Mouse (Mus musculus) kidney, postnatal 0 days (tissue): ENCODE data around the gene Nudcd3. TPM values are rescaled to one million over a fixed set of nuclear protein-coding genes. Genes with fewer than 3 reads are reported as not detected.
A peak's percentile ranks its signal among the peaks of the same experiment; 100 is the strongest.

ENCODE experiments used
- ATAC-seq: fragments of 200-750 bp; cut with Nextera tagmentation; replicated peaks from 2 replicates; pipeline ENCODE4 v1.8.0; 2017; ENCODE audit warnings: low read depth, moderate number of reproducible peaks, moderate TSS enrichment, moderate library complexity; ENCODE audit not compliant: low FRiP score
- DNase-seq: peaks from one replicate; pipeline ENCODE4 v3.0.0-alpha.2; 2016; ENCODE audit warnings: low spot score
- H3K27ac ChIP-seq: fragments of 300-500 bp; sonication (generic); 2 replicates; pipeline ENCODE4 v1.5.1; 2014; ENCODE audit warnings: mild to moderate bottlenecking
- H3K27me3 ChIP-seq: fragments of 300-500 bp; sonication (generic); 2 replicates; pipeline ENCODE4 v1.6.1; 2014; ENCODE audit warnings: low read length, mixed read lengths; ENCODE audit not compliant: insufficient read depth
- H3K36me3 ChIP-seq: fragments of 300-500 bp; sonication (generic); 2 replicates; pipeline ENCODE4 v1.6.1; 2014; ENCODE audit warnings: low read length, mixed read lengths; ENCODE audit not compliant: insufficient read depth
- H3K4me1 ChIP-seq: fragments of 300-500 bp; sonication (generic); replicated peaks from 2 replicates; pipeline ENCODE4 v1.6.1; 2014; ENCODE audit warnings: antibody characterized with exemption, low read length, mixed read lengths; ENCODE audit not compliant: insufficient read depth
- H3K4me2 ChIP-seq: fragments of 300-500 bp; sonication (generic); 2 replicates; pipeline ENCODE4 v1.6.1; 2014; ENCODE audit warnings: mild to moderate bottlenecking, low read length, moderate library complexity, mixed read lengths
- H3K4me3 ChIP-seq: fragments of 300-500 bp; sonication (generic); replicated peaks from 2 replicates; pipeline ENCODE4 v1.5.1; 2014; ENCODE audit warnings: low read depth, low read length
- H3K9ac ChIP-seq: fragments of 300-500 bp; sonication (generic); 2 replicates; pipeline ENCODE4 v1.6.1; 2014; ENCODE audit warnings: low read depth, low read length
- H3K9me3 ChIP-seq: fragments of 300-500 bp; sonication (generic); replicated peaks from 2 replicates; pipeline ENCODE4 v1.6.1; 2016; ENCODE audit warnings: low read length, inconsistent platforms, mixed read lengths
- CTCF ChIP-seq: IDR thresholded peaks from 2 replicates; pipeline ENCODE4 v1.5.1; 2016; ENCODE audit warnings: antibody characterized with exemption, low read depth, mild to moderate bottlenecking, moderate library complexity
- WGBS: fragments of 180-500 bp; shearing (Covaris S2); extraction: QIAGEN DNeasy Blood & Tissue Kit; methylation state at CpG from one replicate; pipeline ENCODE4 v1.1.7; 2014; 5-methylcytosine and 5-hydroxymethylcytosine counted together
- polyA plus RNA-seq: library from polyadenylated mRNA; unstranded; fragments of >200 nt; fragmentation: Nextera tagmentation; extraction: Ambion mirVana; gene quantifications from 2 replicates; pipeline ENCODE4 v1.2.1, GENCODE M21; 2015

Nudcd3 gene
- polyA plus RNA-seq, 1 experiment from 2014 or later, result 28.1 TPM

GRCm38 (mm10) chr11:6180811-6181399 is 19.3 kb downstream of the Nudcd3 start:
- Histone ChIP-seq H3K4me3 (no peak overlapping the region), H3K27me3 (no peaks in the 10 kb centered on the region), H3K27ac (no peak overlapping the region), H3K9me3 (no peaks in the 10 kb centered on the region), H3K4me1 (peaks cover 15% of the 10 kb centered on the region; the same call in 1 of the 2 replicates), H3K36me3 (no peaks in the 10 kb centered on the region), H3K4me2 (no peak overlapping the region), H3K9ac (no peak overlapping the region)
- DNase-seq (no peak), ATAC-seq (no peak)
- TF ChIP-seq CTCF, result peak; percentile 27; the same call in 1 of the 2 replicates
- 52% methylated on average over 6 of the region's 6 CpGs for WGBS

DNA sequence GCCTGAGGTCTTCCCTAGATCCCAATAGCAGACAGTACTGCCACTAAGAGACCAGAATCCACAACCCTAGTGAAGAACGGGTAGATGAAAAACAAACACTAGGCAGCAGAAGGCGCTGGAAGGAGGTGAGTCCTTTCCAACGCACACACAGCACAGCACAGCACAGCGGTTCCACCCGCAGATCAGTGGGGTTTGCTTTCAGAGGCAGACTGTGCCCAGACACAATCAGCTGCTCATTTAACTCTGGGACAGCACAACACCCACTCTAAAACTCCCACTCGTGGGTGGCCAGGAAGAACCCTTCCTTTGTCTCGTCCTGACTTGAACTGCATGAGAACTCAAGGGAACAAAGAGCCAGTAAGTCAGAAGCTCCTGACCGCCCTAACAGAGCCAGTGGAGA is 21.0 kb downstream of the Nudcd3 start:
- Histone ChIP-seq H3K27me3 (no peaks in the 10 kb centered on the region), H3K27ac (peak overlapping the region; percentile 44; the same call in 1 of the 2 replicates), H3K36me3 (no peaks in the 10 kb centered on the region), H3K4me2 (no peak overlapping the region), H3K4me3 (no peak overlapping the region), H3K9me3 (no peaks in the 10 kb centered on the region), H3K4me1 (peaks cover 10% of the 10 kb centered on the region; the same call in 1 of the 2 replicates), H3K9ac (no peak overlapping the region)
- ATAC-seq (no peak), DNase-seq (no peak)
- TF ChIP-seq CTCF, result no peak
- 24% methylated on average over 8 of the region's 8 CpGs for WGBS

DNA sequence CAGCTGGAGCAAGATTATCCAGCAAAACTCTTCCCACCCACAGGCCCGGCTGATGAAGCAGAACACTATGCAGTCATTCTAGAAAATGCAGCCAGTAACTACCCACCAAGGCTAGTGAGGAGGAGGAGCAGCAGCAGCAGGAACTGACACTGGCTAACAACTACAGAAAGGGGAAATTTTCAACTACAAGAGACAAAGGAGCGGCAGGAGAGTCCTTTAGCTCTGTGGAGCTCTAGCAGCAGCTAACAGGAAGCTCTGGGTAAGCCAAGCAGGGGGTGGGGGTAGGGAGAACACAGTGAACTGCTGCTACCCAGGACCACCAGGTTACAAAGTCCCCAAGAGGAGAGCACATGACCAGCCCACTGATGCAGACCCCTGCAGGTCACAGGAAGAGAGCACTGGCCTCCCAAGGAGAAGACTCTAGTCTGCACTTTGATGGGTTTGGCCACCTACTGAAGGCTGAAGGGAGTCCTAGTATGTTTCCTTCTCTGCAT is 21.5 kb downstream of the Nudcd3 start:
- Histone ChIP-seq H3K27ac (peak overlapping the region; percentile 44), H3K4me1 (peaks cover 9% of the 10 kb centered on the region; the same call in 1 of the 2 replicates), H3K9me3 (no peaks in the 10 kb centered on the region), H3K4me3 (no peak overlapping the region), H3K9ac (no peak overlapping the region), H3K4me2 (no peak overlapping the region), H3K36me3 (no peaks in the 10 kb centered on the region), H3K27me3 (no peaks in the 10 kb centered on the region)
- no peak for TF ChIP-seq CTCF
- DNase-seq (peak; percentile 62), ATAC-seq (0 out of 2 replicates have a peak, but pooled peaks have one; percentile 43)
- WGBS, result 14% methylated on average over 2 of the region's 2 CpGs

- DNase-seq (peak; percentile 54), ATAC-seq (no peak)
- 40% methylated on average over 8 of the region's 8 CpGs for WGBS
- H3K36me3 ChIP-seq, result no peaks in the 10 kb centered on the region
- H3K9me3 ChIP-seq, result no peaks in the 10 kb centered on the region
- H3K4me2 ChIP-seq, result no peak overlapping the region
- no peak for TF ChIP-seq CTCF
- no peak overlapping the region for H3K4me3 ChIP-seq
- no peak overlapping the region for H3K27ac ChIP-seq
- no peaks in the 10 kb centered on the region for H3K27me3 ChIP-seq
- H3K4me1 ChIP-seq, result peaks cover 9% of the 10 kb centered on the region; the same call in 1 of the 2 replicates
- H3K9ac ChIP-seq, result no peak overlapping the region
Measured at GRCm38 (mm10) chr11:6177781-6178420, 22.3 kb downstream of the Nudcd3 start.

DNA sequence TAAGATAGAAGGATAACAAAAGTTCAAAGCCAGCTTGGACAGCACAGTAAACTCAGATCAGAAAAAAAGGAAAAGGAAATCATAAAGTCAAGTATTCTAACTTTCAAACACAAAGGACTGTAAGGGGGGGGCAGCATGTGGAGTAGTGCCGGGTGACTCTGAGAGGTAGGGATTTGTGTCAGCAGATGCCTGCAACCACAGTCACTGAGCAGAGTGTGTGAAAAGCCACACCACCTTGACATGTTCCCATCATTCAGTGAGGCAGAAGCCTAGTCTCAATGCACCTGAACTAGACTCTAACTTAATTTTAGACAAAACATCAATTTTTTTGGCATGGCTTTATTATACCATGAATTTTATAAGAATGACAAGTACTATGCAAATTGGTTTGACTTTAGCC is 24.7 kb downstream of the Nudcd3 start:
- H3K36me3 ChIP-seq, result no peaks in the 10 kb centered on the region
- DNase-seq (no peak), ATAC-seq (no peak)
- H3K4me2 ChIP-seq, result no peak overlapping the region
- no peak overlapping the region for H3K9ac ChIP-seq
- TF ChIP-seq CTCF, result no peak
- 62% methylated on average over 1 of the region's 1 CpGs for WGBS
- peaks cover 9% of the 10 kb centered on the region; the same call in 1 of the 2 replicates for H3K4me1 ChIP-seq
- no peaks in the 10 kb centered on the region for H3K9me3 ChIP-seq
- H3K27ac ChIP-seq, result no peak overlapping the region
- H3K4me3 ChIP-seq, result no peak overlapping the region
- H3K27me3 ChIP-seq, result no peaks in the 10 kb centered on the region

DNA sequence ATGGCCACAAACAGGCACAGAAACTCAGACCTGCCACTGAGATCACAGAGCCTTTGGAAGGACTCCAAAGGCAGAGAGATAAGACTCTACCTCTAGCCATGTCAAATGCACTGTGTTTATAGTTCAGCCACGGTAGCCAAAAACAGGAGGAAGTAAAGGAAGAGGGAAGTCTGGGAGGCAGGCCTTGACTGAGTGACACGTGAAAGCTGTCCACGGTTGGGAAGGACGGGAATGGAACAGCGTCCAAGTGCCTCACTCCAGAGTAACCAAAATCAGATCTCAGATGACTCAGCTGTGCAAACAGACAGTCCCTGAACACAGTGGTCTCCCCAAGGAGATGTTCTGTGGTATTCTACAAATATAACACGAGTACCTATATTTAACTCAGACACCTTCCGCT is 25.5 kb downstream of the Nudcd3 start:
- Histone ChIP-seq H3K4me1 (peaks cover 9% of the 10 kb centered on the region; the same call in 1 of the 2 replicates), H3K27ac (no peak overlapping the region), H3K4me2 (no peak overlapping the region)

More for the DNA sequence above, 25.5 kb downstream of the Nudcd3 start:
- H3K36me3 ChIP-seq, result no peaks in the 10 kb centered on the region
- DNase-seq (no peak), ATAC-seq (no peak)
- no peak for TF ChIP-seq CTCF
- no peaks in the 10 kb centered on the region for H3K9me3 ChIP-seq
- H3K9ac ChIP-seq, result no peak overlapping the region
- no peaks in the 10 kb centered on the region for H3K27me3 ChIP-seq
- 29% methylated on average over 7 of the region's 7 CpGs for WGBS
- H3K4me3 ChIP-seq, result no peak overlapping the region
